Mouse (Mus musculus): Measurements from ENCODE around the gene Ddx60.

- TF ChIP-seq CTCF (IDR thresholded peaks at IDR 0.05; ENCODE audit: insufficient read depth, low read depth, low read length) = no peak
- TF ChIP-seq POLR2A (IDR thresholded peaks at IDR 0.05; ENCODE audit: insufficient read depth, low read depth, low read length) = no peak
Observed at GRCm38 (mm10) chr8:61984941-61985340, 57.1 kb downstream of the Ddx60 start.
